Mouse (Mus musculus) thymus, adult 18-20 months (tissue): Measurements from ENCODE around the gene Crybb1.

Source experiments
- DNase-seq, 2 experiments: peaks; one replicate each; pipeline ENCODE4 v3.0.0; 2022; ENCODE audit warnings: mixed read lengths in 2 of 2

The Crybb1 gene

GRCm38 (mm10) chr5:112266011-112266777 is 10.6 kb downstream of the Crybb1 start:
- DNase-seq: no peak

- DNase-seq: peak in 1 of 2 experiments; percentile 59
Observed at GRCm38 (mm10) chr5:112270764-112271541, 15.3 kb downstream of the Crybb1 start.

DNA sequence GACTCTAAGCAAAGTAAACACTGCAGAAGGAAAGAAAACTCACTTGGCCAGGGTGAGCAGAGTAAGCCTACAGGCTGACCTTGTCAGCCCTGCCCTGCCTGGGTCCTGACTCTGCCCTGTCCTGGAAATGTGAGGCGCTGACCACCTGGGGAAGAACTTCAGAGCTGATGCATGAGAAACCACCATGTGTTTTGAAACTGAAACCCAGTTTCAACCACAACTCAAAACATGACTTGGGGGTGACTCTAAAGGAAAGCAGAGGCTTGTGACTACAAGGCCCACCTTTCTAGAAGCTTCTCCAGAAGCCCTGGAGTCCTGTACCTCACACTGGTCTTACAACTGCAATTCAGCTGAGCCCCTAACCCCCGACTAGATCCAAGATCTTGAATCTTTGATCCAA is 17.3 kb downstream of the Crybb1 start:
- DNase-seq: no peak

DNA sequence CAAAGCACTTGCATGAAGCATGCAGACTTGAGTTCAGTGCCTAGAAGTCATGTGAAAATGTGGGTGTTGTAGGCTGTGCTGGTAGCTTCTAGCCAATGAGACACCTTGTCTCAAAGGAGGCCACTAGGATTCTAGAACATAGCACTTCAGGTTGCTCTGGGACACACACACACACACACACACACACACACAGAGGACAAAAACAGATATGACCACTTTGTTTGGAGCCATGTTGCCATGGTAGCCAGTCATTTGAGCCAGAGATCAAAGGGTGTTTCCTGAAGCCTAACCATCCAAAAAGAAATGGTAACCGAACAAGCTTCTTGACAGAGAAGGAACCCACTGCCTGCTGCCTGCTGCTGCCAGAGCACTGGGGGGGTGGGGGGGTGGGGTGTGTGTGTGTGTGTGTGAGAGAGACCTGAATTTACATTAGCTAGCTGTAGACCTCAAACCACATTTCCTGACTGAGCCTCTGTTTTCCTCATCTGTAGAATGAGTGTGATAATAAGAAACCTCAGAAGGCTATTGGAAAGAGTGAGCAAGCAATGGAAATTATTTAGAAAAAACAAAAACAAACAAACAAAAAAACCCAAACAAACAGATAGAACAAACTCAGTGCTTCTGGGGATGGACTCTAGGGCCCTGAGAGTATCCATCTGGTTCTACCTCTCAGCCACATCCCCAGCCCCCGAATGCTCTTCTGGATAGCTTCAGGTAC is 18.3 kb downstream of the Crybb1 start:
- DNase-seq: no peak

GRCm38 (mm10) chr5:112275021-112275804 is 19.6 kb downstream of the Crybb1 start:
- no peak for DNase-seq

DNA sequence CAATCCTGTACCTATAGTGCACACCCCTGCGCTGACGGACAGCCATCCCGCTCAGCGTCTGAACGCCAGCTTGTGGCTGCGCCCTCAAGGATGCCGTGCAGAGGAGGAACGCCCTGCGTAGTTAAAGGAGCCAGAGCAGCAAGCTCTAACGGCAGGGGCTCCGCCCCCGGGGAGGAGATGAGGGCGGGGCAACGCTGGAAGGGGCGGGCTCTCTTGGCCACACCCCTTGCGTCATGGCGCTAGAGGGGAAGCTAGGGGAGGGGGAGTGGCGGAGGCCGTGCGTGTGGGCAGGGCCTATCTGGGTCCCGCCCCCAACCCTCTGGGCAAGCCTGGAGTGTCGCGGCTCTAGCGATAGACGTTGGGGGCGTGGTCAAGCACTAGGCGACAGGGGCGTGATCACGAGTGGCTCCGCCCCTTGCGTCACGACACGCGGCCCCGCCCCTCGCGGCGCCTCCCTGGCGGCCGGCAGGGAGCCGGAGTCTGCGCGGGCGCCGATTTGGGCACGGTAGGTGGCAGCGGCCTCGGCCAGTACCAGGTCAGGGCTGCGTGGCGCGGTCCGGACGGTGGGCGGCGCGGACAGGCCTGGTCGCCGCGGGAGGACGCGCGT is 20.8 kb downstream of the Crybb1 start, which contains the start of gene Tpst2:
Tpst2 (plus strand) TSS at position 425 of the 607 bp plus-strand sequence.
- peak; percentile 99 to 100 for DNase-seq

DNA sequence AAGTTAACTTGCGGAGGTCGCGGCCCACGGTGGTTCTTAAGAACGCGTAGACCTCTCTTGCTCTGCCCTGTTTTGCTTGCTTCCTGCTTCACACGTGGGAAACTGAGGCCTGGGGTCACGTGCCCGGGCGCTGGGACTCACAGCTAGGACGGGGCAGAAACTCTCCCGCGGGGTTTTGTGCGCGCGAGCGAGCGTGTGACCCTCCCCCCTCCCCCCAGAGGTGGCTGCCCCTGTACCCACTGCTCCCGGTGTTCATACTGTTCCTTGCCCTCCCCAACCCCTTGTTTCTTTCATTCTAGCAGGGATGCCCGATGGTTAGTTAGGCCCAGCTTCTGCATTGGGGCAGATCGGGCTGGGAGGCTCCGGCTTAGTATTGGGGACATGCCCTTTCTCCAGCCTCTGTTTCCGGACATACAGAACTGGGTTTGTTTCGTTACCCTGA is 21.3 kb downstream of the Crybb1 start:
- no peak for DNase-seq

GRCm38 (mm10) chr5:112277906-112278470 is 22.4 kb downstream of the Crybb1 start:
- DNase-seq: no peak

GRCm38 (mm10) chr5:112279181-112280021 is 23.8 kb downstream of the Crybb1 start:
- DNase-seq: no peak

DNA sequence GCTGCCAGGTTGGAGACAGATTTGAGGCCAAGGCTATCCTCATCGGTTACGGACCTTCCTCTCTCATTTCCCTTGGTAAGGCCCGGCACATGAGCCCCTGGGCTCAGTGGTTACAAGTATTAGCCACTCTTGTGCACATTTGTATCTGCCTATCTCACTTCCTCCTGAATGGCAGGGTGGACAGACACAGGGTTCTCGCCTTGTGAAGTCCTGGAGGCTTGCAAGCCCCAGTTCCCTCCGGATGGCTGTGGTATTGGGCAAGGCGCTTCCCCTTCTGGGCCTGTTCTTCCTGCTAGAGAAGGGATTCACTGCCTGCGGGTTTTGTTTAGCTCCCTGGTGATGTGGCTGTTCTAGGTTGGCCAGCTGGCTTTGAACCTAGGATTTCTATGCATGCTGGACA is 24.5 kb downstream of the Crybb1 start:
- DNase-seq: no peak

DNA sequence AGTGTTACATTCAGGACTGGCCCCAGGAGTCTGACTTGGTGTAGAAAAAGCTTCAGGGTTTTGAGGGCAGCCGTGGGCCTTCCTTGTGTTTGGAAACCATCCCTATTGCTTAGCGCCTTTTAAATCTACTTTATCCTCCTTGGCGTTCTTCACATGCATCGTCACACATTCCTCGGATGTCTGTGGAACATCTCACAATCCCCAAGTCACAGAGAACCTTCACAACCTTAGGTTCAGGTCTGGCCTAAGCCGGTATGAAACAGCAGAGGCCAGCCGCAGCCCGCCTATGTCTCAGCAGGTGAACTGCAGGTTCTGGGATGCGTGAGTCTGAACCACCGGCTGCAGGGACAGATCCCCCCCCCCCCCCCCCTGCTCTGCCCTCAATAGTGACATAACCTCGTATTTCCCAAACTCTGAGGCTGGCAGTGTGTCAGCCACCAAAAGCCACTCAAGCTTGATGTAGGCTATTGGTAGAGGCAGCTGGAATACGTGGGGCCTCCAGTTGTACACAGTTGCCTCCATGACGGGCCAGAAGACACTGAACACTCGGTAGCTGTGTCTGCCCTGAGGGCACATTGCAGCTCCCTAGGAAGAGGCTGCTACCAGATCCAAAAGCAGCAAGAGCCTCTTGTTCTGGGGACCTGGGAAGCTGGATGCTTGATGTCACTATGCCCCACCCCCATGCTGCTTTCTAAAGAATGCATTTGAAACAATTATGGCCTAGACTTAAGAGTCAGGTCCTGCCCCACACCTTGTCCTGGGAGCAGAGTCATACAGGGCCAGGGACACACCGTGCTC is 25.4 kb downstream of the Crybb1 start:
- no peak for DNase-seq

- no peak for DNase-seq
Observed at GRCm38 (mm10) chr5:112281676-112282075, 26.1 kb downstream of the Crybb1 start.

- no peak for DNase-seq
Observed at GRCm38 (mm10) chr5:112282123-112282779, 26.6 kb downstream of the Crybb1 start.

GRCm38 (mm10) chr5:112282780-112283482 is 27.3 kb downstream of the Crybb1 start:
- no peak for DNase-seq

DNA sequence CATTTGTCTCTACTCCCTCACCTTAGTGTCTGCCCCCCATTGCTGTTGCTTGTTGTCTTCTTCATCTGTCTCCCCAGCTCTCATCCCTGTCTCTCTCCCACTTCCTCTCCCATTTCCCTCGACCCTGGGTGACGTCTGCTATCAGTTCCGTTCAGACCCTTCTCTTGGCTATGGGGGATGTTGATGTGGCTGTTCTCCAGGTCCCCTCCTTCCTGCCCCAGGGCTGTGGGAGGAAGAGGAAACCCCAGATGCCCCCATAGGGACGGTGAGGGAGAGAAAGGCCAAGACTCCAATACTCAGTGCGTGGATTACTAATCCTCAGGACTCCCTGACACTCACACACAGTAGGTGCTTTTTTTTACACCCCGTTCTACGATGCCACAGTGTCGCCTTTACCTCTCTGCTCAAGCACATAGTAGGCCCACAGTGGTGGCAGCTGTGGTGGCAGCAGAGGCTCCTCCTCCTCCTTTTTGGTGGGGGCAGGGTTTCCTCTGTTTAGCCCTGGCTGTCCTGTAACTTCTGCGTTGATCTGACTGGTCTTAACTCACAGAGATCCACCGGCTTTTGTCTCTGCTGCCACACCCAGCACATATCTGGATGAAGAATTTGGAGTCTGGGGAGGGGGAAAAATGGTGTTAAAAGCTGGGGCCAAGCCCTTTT is 28.1 kb downstream of the Crybb1 start:
- DNase-seq: no peak

DNA sequence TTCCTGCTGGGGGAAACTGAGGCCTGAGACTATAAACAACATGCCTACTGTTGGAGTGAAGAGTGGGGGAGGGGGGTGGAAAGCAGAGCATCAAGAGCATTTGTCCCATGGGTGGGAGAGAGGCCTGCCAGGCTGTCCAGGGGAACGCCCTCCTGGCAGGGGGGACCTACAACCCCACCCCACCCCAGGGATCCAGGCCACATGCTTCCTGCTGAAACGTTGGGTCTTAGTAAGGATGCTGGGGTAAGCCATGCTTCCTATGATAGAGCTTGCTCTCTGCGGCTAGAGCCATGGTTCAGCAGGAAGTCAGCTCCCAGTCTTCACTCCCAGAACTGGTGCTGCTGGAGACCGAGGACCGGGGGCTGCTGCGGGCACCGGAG is 28.6 kb downstream of the Crybb1 start:
- no peak for DNase-seq

- DNase-seq: peak; percentile 49 to 65
Observed at GRCm38 (mm10) chr5:112285548-112286085, 30.0 kb downstream of the Crybb1 start.

DNA sequence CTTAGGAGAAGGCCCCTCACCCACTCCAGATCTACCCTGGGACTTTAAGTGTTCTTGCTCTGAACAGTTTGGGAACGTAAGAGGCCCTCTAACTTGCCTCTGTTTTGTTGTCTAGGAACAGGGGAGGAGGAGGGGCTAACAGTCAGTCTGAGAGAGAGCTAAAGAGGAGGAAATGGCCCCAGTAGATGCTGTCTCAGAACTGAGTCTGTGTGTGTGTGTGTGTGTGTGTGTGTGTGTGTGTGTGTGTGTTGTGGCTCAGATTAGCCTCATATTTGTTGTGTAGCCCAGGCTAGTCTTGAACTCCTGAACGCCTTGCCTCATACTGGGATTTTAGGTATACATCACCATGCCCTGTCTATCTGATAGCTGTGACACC is 31.0 kb downstream of the Crybb1 start:
- no peak for DNase-seq
